Mouse (Mus musculus) thymus, adult 2 months (tissue): Measurements from ENCODE around the gene Paqr8.

Source experiments
- CTCF ChIP-seq: fragments of 200-500 bp; IDR thresholded peaks from 2 replicates; pipeline ENCODE4 v1.5.1; 2012; ENCODE audit warnings: mild to moderate bottlenecking, control low read depth, low read length, moderate library complexity, borderline replicate concordance; ENCODE audit not compliant: control insufficient read depth, poor library complexity, insufficient read depth; ENCODE audit errors: extremely low read depth
- POLR2A ChIP-seq: fragments of 200-500 bp; IDR thresholded peaks from 2 replicates; pipeline ENCODE4 v1.6.1; 2012; ENCODE audit warnings: mild to moderate bottlenecking, low read length, control low read depth, moderate library complexity; ENCODE audit not compliant: control insufficient read depth, poor library complexity, insufficient read depth; ENCODE audit errors: extremely low read depth

DNA sequence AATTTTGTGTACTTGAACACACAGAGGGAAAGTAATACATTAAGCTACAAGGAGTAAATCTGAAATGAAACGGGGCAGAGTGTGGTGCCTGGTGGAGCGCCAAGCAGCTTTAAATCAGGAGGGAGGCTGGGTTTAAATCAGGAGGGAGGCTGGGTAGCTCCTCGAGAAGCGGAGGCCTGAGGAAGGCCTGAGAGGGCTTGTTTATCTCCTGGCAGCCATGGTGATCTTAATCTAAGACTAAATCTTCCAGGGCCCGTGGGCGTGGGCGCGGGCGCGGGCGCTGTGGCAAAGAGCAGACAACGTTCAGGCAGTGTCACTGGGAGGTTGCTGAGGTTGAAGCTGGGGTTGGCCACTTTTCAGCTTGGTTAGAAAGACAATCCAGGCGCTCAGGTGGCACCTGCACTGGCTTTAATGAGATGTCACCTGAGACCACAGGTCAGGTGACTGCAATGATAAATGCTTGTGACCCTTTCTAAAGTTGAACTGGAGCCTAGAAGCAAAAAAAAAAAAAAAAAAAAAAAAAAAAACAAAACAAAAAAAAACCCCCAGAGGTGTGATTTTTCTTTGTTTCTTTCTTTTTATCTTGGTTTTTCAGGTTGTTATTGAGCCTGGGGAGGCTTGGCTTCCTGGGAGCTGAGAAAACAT lies 22.2 kb downstream of the Paqr8 start:
- TF ChIP-seq CTCF (no peak), POLR2A (no peak)
